Mouse (Mus musculus) cortical plate, adult 2 months (tissue): ENCODE measurements around the gene Rest. TPM values are rescaled to one million over a fixed set of nuclear protein-coding genes. Genes with fewer than 3 reads are reported as not detected.

Experiments used
- H3K27ac ChIP-seq: fragments of 200-500 bp; 2 replicates; pipeline ENCODE4 v1.5.1; 2012; ENCODE audit warnings: low read length, control low read depth, inconsistent platforms; ENCODE audit not compliant: insufficient read depth
- H3K4me1 ChIP-seq: fragments of 200-500 bp; 2 replicates; pipeline ENCODE4 v1.6.1; 2011; ENCODE audit warnings: low read length; ENCODE audit not compliant: control insufficient read depth, insufficient read depth
- H3K4me3 ChIP-seq: fragments of 200-500 bp; 2 replicates; pipeline ENCODE4 v1.5.1; 2011; ENCODE audit warnings: mild to moderate bottlenecking, low read length, control low read depth; ENCODE audit not compliant: insufficient read depth
- CTCF ChIP-seq: fragments of 200-500 bp; IDR thresholded peaks from 2 replicates; pipeline ENCODE4 v1.5.1; 2011; ENCODE audit warnings: mild to moderate bottlenecking, control low read depth, low read length; ENCODE audit not compliant: insufficient read depth; ENCODE audit errors: extremely low read depth
- POLR2A ChIP-seq: fragments of 200-500 bp; IDR thresholded peaks from 2 replicates; pipeline ENCODE4 v1.6.1; 2011; ENCODE audit warnings: mild to moderate bottlenecking, low read length, control low read depth; ENCODE audit not compliant: insufficient read depth; ENCODE audit errors: extremely low read depth
- polyA plus RNA-seq: library from polyadenylated mRNA; depleted of rRNA; stranded (reverse); fragments of >200 nt; gene quantifications from 2 replicates; pipeline ENCODE4 v1.2.3, GENCODE M21; 2012; rRNA removed

The Rest gene
- polyA plus RNA-seq, 1 experiment: 2.6 TPM

DNA sequence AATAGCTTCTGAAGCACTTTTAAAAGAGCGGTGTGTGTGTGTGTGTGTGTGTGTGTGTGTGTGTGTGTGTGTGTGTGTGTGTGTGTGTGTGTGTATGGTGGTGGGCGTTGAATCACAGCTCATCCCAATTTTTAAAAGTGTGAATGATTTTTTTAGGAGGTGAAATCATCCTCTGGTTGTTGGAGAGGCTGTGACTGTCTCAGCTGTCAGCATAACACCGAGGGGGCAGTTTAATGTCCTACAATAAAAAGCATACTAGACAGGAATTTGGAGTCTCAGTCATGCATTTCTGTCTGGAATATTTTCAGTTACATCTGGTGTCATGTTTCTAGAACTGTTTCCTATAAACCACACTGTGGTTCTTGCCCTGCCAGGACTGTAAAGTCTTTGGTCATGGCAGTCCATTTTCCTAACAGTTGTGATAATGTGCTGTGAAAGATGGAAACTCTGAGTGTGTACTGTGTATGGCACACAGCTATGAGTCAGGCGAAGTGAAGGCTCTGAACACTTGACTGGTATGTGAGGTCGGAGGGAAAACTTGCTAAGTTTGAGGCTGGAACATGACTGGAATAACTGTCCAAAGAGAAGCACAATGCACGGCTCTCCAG, 36.1 kb downstream of the Rest start:
- TF ChIP-seq POLR2A: no peak
- TF ChIP-seq CTCF: no peak
- H3K4me3 ChIP-seq: no peak overlapping the region
- peaks cover 2% of the 10 kb centered on the region; the same call in 1 of the 2 replicates for H3K4me1 ChIP-seq

DNA sequence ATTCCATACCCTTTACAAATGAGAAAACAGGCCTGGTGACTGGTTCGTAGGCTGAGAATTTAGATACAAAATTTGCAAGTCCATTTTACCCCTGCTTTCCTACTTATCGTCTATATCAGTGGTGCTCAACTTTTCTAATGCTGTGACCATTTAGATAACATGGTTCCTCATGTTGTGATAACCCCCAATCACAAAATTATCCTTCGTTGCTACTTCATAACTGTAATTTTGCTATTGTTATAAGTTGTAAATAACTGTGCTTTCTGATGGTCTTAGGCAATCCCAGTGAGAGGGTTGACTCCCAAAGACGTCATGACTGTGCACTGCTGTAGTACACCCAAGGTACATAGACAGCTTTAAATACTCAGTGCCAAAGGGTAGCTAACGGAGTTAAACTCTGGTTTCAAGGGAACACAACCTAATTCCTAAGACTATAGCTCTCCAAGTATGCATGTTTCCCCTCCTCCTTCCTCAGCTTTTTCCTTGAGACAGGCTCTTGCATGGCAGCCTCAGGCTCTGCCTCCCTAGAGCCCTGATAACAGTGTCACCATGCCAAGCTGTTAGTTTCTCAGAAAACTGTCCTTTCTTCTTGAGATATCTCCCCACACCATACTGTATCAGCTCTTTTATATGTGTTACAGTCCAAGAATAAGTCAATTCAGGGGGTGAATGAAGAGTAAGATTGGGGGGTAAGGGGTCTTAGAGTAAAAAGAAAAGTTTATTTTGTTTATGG, 42.7 kb downstream of the Rest start:
- H3K27ac ChIP-seq: no peak overlapping the region
- H3K4me3 ChIP-seq: peak overlapping the region; percentile 50
- TF ChIP-seq CTCF: no peak
- no peak for TF ChIP-seq POLR2A
- H3K4me1 ChIP-seq: peaks cover 6% of the 10 kb centered on the region; the same call in 1 of the 2 replicates

More for the DNA sequence above, 36.1 kb downstream of the Rest start:
- no peak overlapping the region for H3K27ac ChIP-seq

DNA sequence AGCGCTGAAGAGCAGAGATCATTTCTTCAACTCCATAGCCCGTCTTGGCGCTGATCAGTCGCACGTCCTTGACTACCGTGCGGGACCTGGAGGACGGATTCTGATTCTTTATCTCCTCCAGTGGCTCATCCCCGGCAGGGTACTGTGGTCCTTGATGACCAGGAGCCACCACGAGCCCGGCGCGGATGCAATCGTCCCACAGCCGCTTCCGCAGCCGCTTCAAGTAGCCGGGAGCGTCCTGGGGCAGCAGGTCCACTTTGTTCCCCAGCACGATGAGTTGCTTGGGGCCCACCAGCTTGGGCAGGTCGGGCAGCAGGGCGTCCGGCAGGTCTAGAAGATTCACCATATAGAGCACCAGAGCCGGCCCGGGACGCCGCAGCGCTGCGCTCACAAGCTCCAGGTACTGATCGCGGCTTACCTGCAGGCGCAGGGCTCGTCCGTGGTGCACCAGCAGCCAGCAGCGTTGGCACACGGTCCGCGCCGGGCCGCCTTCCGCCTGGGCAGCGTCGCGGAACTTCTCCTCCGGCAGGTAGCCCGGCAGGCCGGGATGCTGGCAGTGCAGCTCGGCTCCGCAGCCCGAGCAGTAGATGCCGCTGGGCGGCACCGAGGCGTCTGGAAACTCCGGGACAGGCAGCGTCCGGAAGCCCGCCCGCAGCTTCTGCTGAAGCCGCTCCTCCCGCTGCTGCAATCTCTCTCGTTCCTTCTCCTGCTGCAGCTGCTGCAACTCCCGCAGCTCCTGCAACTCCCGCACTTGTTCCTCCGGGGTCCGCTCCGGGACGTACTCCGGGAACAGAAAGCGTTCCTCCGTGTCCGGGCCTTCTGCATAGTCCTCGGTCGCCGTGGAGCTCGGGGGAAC, 44.0 kb downstream of the Rest start:
- H3K27ac ChIP-seq: no peak overlapping the region
- H3K4me1 ChIP-seq: peaks cover 6% of the 10 kb centered on the region; the same call in 1 of the 2 replicates
- H3K4me3 ChIP-seq: peak overlapping the region; percentile 50
- TF ChIP-seq CTCF (no peak), POLR2A (no peak)

DNA sequence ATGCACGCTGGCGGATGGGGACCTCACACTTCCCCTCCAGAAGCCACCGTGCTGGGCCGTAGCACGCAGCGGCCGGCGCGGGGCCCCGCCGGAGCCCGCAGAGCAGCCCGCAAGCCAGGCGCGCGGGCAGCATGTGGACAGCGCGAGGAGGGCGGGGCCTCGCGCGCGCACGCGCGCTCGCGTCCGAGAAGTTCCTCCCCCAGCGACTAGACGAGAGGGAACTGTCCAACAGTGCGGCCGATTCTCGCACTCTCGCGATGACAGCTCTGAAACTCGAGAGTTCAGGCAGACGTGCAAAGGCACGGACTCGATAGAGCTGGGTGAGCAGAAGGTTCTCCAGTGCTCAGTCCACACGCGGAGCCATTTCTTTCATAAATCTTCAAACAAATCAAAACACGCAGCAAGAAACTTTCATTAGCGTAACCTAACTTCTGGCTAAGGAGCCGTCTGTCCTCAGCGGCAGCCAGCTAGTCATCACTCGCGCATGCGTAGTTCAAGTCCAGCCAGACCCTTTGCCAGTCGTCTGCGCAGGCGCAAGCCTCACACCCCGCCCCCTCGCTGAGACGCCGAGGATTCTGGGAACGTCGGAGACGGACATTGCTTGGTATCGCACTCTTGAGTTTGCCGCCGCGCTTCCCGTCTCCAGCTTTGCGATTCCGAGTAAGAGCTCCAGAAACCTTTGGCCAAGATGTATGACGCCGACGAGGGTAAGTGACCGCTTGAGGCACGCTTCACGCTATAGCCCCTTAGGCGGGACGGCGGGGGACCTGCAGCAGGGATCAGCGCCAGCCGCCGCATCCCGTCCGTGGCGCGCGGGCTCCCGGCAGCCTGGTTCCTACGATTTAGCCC, 44.9 kb downstream of the Rest start, which contains the start of the genes Noa1 and Polr2b:
Noa1 (minus strand) TSS at position 161 of the 849 bp plus-strand sequence.
Polr2b (plus strand) TSS at position 224 of the 849 bp plus-strand sequence.
- peak within 1 kb of the TSS; percentile 50 for H3K4me3 ChIP-seq
- peaks cover 6% of the 10 kb centered on the region; the same call in 1 of the 2 replicates for H3K4me1 ChIP-seq
- H3K27ac ChIP-seq: peak within 1 kb of the TSS; percentile 53
- TF ChIP-seq CTCF (no peak), POLR2A (peak; percentile 79)

DNA sequence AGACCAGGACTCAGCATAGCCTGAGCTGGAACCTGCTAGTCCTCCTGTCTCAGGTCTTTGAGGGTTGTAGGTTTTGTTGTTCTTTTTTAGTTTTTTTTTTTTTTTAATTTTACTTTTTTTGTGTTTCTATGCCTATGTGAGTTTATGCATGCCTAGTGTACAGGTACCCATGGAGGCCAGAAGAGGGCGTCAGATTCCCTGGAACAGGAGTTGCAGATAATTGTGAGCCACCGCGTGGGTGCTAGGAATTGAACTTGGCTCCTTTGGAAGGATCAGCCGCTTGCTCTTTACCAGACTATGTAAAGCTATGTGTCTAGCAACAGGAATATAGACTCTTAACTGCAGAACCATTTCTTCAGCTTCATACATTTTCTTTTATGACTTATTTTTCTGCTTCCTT, 48.9 kb downstream of the Rest start:
- TF ChIP-seq CTCF (no peak), POLR2A (no peak)
- no peak overlapping the region for H3K27ac ChIP-seq
- H3K4me1 ChIP-seq: 0 out of 2 replicates have a peak, but pooled peaks cover 2% of the 10 kb centered on the region
- no peak overlapping the region for H3K4me3 ChIP-seq

DNA sequence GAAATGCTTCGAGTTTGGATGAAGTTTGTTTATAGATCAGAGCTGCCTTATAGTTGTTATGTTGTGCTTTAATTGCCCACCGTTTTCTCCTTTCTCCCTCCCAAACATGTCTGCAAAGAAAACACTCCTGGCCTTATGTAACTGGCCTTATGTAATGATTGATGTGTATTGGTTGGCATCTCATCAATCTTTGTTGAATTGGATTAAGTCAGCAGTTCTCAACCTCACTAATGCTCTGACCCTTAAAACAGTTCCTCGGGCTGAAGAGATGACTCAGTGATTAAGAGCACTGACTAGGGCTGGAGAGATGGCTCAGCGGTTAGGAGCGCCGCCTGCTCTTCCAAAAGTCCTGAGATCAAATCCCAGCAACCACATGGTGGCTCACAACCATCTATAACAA, 49.7 kb downstream of the Rest start:
- no peak overlapping the region for H3K27ac ChIP-seq
- TF ChIP-seq CTCF (no peak), POLR2A (no peak)
- no peak overlapping the region for H3K4me3 ChIP-seq
- 0 out of 2 replicates have a peak, but pooled peaks cover 2% of the 10 kb centered on the region for H3K4me1 ChIP-seq

DNA sequence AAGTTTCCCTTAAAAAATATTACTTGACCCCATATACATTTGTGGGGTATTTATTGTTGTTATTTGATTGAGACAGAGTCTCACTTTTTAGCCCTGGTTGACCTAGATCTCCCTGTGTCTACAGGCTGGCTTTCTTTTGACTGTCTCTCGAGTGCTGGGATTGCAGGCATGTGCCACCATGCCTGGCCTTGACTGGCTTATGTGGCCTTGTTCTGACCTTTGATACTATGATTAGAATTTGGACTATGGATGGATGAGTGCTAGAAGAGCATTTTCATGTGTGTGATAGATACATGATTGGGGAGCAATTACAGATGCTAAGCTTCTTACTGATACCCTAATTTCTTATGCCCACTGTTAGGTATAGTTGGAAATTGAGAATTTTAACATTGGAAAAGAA, 59.6 kb downstream of the Rest start:
- no peak overlapping the region for H3K27ac ChIP-seq

DNA sequence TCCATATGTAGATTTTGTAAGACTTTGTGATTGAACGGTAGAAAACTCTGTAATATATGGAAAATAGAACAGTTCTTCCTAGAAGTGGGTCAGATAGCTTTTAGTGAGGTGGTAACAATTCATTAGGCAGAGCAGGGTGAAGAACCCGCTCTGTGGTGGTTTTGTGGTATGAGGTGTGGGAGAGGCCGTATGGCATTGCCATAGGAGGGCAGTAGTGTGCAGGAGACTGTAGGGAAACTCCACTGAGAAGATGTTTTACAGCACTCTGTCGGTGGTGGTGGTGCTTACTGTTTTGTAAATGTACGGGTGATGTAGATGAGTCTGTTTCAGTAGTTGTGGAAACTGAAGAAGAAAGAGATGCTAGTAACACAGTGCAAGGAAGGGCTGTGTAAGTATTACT, 64.9 kb downstream of the Rest start:
- no peak overlapping the region for H3K4me3 ChIP-seq
- TF ChIP-seq CTCF (no peak), POLR2A (no peak)
- H3K4me1 ChIP-seq: no peaks in the 10 kb centered on the region
- H3K27ac ChIP-seq: no peak overlapping the region

More for the DNA sequence above, 59.6 kb downstream of the Rest start:
- no peaks in the 10 kb centered on the region for H3K4me1 ChIP-seq
- H3K4me3 ChIP-seq: no peak overlapping the region
- TF ChIP-seq CTCF: no peak
- TF ChIP-seq POLR2A: no peak

Other genes with a start within 250 kb of the Rest start
- gene Thegl, start 249.5 kb upstream of the Rest start, polyA plus RNA-seq: 0.19 and 0.46 TPM in 2 replicates
- gene Hopx, start 150.4 kb upstream of the Rest start, polyA plus RNA-seq: 88.2 and 88.6 TPM in 2 replicates
- gene Spink2, start 54.0 kb upstream of the Rest start, polyA plus RNA-seq: not detected in 2 replicates
- gene Noa1, start 44.6 kb downstream of the Rest start, polyA plus RNA-seq: 18.4 and 18.5 TPM in 2 replicates
- gene Polr2b, start 44.7 kb downstream of the Rest start, polyA plus RNA-seq: 35.4 and 35.9 TPM in 2 replicates
- gene Igfbp7, start 142.6 kb downstream of the Rest start, polyA plus RNA-seq: 82.1 and 88.9 TPM in 2 replicates